Mouse (Mus musculus) MEL (cell line): Measurements from ENCODE around the gene Bptf.
A peak's percentile ranks its signal among the peaks of the same experiment; 100 is the strongest.

Experiments
- CTCF ChIP-seq, 3 experiments: IDR thresholded peaks in 2 of 3; conservative IDR thresholded peaks in 1 of 3; 2 replicates each; pipeline ENCODE4 v1.5.1; 2011 to 2012; ENCODE audit warnings: low read length in 3 of 3, low read depth in 2 of 3, mild to moderate bottlenecking in 2 of 3, improper control_type of control experiment in 1 of 3, inconsistent platforms in 1 of 3, mixed read lengths in 1 of 3, moderate library complexity in 1 of 3; ENCODE audit not compliant: control insufficient read depth in 1 of 3, insufficient read depth in 1 of 3, poor library complexity in 1 of 3, severe bottlenecking in 1 of 3
- EP300 ChIP-seq, 2 experiments: IDR thresholded peaks; 2 replicates each; pipeline ENCODE4 v1.6.1; 2011; ENCODE audit warnings: improper control_type of control experiment in 2 of 2, low read length in 2 of 2, low read depth in 1 of 2, mild to moderate bottlenecking in 1 of 2
- MAZ ChIP-seq: IDR thresholded peaks from 2 replicates; pipeline ENCODE4 v1.6.1; 2012; ENCODE audit warnings: low read depth, mild to moderate bottlenecking, inconsistent platforms, low read length, improper control_type of control experiment
- POLR2A ChIP-seq, 2 experiments: IDR thresholded peaks; 2 replicates each; pipeline ENCODE4 v1.6.1; 2011 to 2012; ENCODE audit warnings: low read length in 2 of 2, mild to moderate bottlenecking in 2 of 2, control low read depth in 1 of 2, improper control_type of control experiment in 1 of 2, low read depth in 1 of 2, moderate library complexity in 1 of 2; ENCODE audit not compliant: control insufficient read depth in 1 of 2, insufficient read depth in 1 of 2, poor library complexity in 1 of 2
- RCOR1 ChIP-seq: IDR thresholded peaks from 2 replicates; pipeline ENCODE4 v1.6.1; 2012; ENCODE audit warnings: low read depth, mild to moderate bottlenecking, inconsistent platforms, low read length, improper control_type of control experiment
- TAL1 ChIP-seq: IDR thresholded peaks from 2 replicates; pipeline ENCODE4 v1.6.1; 2012; ENCODE audit warnings: mild to moderate bottlenecking, inconsistent platforms, low read length, moderate library complexity, mixed read lengths
- USF1 ChIP-seq: IDR thresholded peaks from 2 replicates; pipeline ENCODE4 v1.6.1; 2014; ENCODE audit warnings: low read depth, mild to moderate bottlenecking, inconsistent platforms, low read length, improper control_type of control experiment, moderate library complexity
- USF2 ChIP-seq, 2 experiments: IDR thresholded peaks; 2 replicates each; pipeline ENCODE4 v1.6.1; 2011 to 2012; ENCODE audit warnings: improper control_type of control experiment in 2 of 2, low read length in 2 of 2, borderline replicate concordance in 1 of 2, inconsistent platforms in 1 of 2, low read depth in 1 of 2, mild to moderate bottlenecking in 1 of 2; ENCODE audit not compliant: insufficient read depth in 1 of 2
- ZC3H11A ChIP-seq: IDR thresholded peaks from 2 replicates; pipeline ENCODE4 v1.6.1; 2012; ENCODE audit warnings: low read depth, mild to moderate bottlenecking, inconsistent platforms, low read length, improper control_type of control experiment

DNA sequence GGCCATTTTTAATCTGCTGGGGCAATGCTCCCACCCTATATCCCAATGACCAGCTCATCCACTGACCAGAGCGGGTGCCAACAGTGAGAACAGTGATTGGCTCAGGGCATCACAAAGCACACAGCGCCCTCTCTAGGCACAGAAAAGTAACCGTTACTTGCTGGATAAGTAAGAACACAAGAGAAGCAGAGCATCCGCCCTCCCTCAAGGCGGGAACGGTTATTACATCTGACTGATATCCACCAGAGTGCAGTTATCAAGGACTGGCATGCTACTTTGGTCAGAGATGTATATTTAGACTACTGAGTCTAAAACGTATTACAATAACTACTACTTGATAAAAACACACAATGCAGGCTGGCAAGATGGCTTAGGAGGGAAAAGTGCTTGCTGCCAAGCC lies 39.3 kb downstream of the Bptf start:
- TF ChIP-seq POLR2A (IDR thresholded peaks at IDR 0.05; ENCODE audit: control insufficient read depth in 1 of 2, insufficient read depth in 1 of 2, low read depth in 1 of 2, low read length in 2 of 2, poor library complexity in 1 of 2) (no peak), USF2 (IDR thresholded peaks at IDR 0.05; ENCODE audit: borderline replicate concordance in 1 of 2, insufficient read depth in 1 of 2, low read depth in 1 of 2, low read length in 2 of 2) (no peak), TAL1 (no peak), CTCF (IDR thresholded peaks at IDR 0.05 in 2 of 3, conservative IDR thresholded peaks at IDR 0.05 in 1 of 3; ENCODE audit: control insufficient read depth in 1 of 3, insufficient read depth in 1 of 3, low read depth in 2 of 3, low read length in 3 of 3, poor library complexity in 1 of 3, severe bottlenecking in 1 of 3) (peak; percentile 28 to 71 (median 45); a peak in 5 of 6 replicates), USF1 (no peak), ZC3H11A (no peak), MAZ (no peak), EP300 (IDR thresholded peaks at IDR 0.05; ENCODE audit: low read depth in 1 of 2, low read length in 2 of 2) (peak; percentile 80 to 92), RCOR1 (0 out of 2 replicates have a peak, but pooled peaks have one; percentile 52)
